Mouse (Mus musculus) spleen, adult 18-20 months (tissue): ENCODE results near the gene Faap20.

ENCODE experiments used
- DNase-seq, 2 experiments: peaks; one replicate each; pipeline ENCODE4 v3.0.0; 2022; ENCODE audit warnings: mixed read lengths in 2 of 2

The Faap20 gene

GRCm38 (mm10) chr4:155287713-155288112 is 38.1 kb downstream of the Faap20 start:
- no peak for DNase-seq

- no peak for DNase-seq
Measured at GRCm38 (mm10) chr4:155288586-155288985, 39.0 kb downstream of the Faap20 start.

GRCm38 (mm10) chr4:155290045-155290444 is 40.4 kb downstream of the Faap20 start:
- DNase-seq, result no peak

GRCm38 (mm10) chr4:155292863-155293262 is 43.3 kb downstream of the Faap20 start:
- DNase-seq, result no peak

GRCm38 (mm10) chr4:155294381-155294780 is 44.8 kb downstream of the Faap20 start:
- no peak for DNase-seq

GRCm38 (mm10) chr4:155295026-155295590 is 45.5 kb downstream of the Faap20 start:
- DNase-seq, result no peak

- DNase-seq, result no peak
Measured at GRCm38 (mm10) chr4:155295996-155296395, 46.4 kb downstream of the Faap20 start.

- DNase-seq, result no peak
Measured at GRCm38 (mm10) chr4:155297057-155297456, 47.5 kb downstream of the Faap20 start.

- DNase-seq, result no peak
Measured at GRCm38 (mm10) chr4:155298826-155299225, 49.2 kb downstream of the Faap20 start.

- no peak for DNase-seq
Measured at GRCm38 (mm10) chr4:155300421-155301097, 51.0 kb downstream of the Faap20 start.

- DNase-seq, result no peak
Measured at GRCm38 (mm10) chr4:155301098-155301447, 51.5 kb downstream of the Faap20 start.

GRCm38 (mm10) chr4:155301965-155302364 is 52.4 kb downstream of the Faap20 start:
- DNase-seq, result no peak

GRCm38 (mm10) chr4:155304508-155305096 is 55.0 kb downstream of the Faap20 start:
- DNase-seq, result no peak

GRCm38 (mm10) chr4:155305531-155306031 is 56.0 kb downstream of the Faap20 start:
- DNase-seq, result no peak
